Mouse (Mus musculus) ES-Bruce4 (cell line): ENCODE data around the gene D2hgdh.

Source experiments
- CTCF ChIP-seq: IDR thresholded peaks from one replicate; pipeline ENCODE4 v1.8.1; 2011; ENCODE audit warnings: low read depth, low read length
- EP300 ChIP-seq: IDR thresholded peaks from 2 replicates; pipeline ENCODE4 v1.6.1; 2011; ENCODE audit warnings: low read depth, low read length; ENCODE audit not compliant: insufficient read depth
- POLR2A ChIP-seq: IDR thresholded peaks from one replicate; pipeline ENCODE4 v1.8.1; 2011; ENCODE audit warnings: low read length; ENCODE audit not compliant: insufficient read depth

- TF ChIP-seq POLR2A (no peak), EP300 (no peak), CTCF (no peak)
These were observed 6.7 kb upstream of the D2hgdh start for GRCm38 (mm10) chr1:93817823-93818532.
